Mouse (Mus musculus) liver, embryonic 12.5 days (tissue): ENCODE data around the gene Sft2d1. TPM values are rescaled to one million over a fixed set of nuclear protein-coding genes. Genes with fewer than 3 reads are reported as not detected.
"Not testable (repeated sequence)": the region's sequence is repeated elsewhere in the genome, so short reads cannot be mapped to it uniquely, and the experiment has no call there.

ENCODE experiments used
- ATAC-seq: fragments of 200-750 bp; cut with Nextera tagmentation; 2 replicates; pipeline ENCODE4 v1.8.0; 2017; ENCODE audit warnings: moderate number of reproducible peaks, mild to moderate bottlenecking, moderate library complexity
- H3K27ac ChIP-seq: fragments of 300-500 bp; sonication (generic); 2 replicates; pipeline ENCODE4 v1.5.1; 2016; ENCODE audit warnings: mild to moderate bottlenecking
- H3K27me3 ChIP-seq: fragments of 300-500 bp; sonication (generic); replicated peaks from 2 replicates; pipeline ENCODE4 v1.6.1; 2016; ENCODE audit warnings: mild to moderate bottlenecking, moderate library complexity
- H3K36me3 ChIP-seq: fragments of 300-500 bp; sonication (generic); 2 replicates; pipeline ENCODE4 v1.6.1; 2016; ENCODE audit warnings: mild to moderate bottlenecking, moderate library complexity
- H3K4me1 ChIP-seq: fragments of 300-500 bp; sonication (generic); 2 replicates; pipeline ENCODE4 v1.6.1; 2016
- H3K4me2 ChIP-seq: fragments of 300-500 bp; sonication (generic); 2 replicates; pipeline ENCODE4 v1.6.1; 2016; ENCODE audit warnings: mild to moderate bottlenecking, moderate library complexity
- H3K4me3 ChIP-seq: fragments of 300-500 bp; sonication (generic); 2 replicates; pipeline ENCODE4 v1.5.1; 2016; ENCODE audit warnings: mild to moderate bottlenecking, moderate library complexity
- H3K9ac ChIP-seq: fragments of 300-500 bp; sonication (generic); 2 replicates; pipeline ENCODE4 v1.6.1; 2016; ENCODE audit warnings: mild to moderate bottlenecking, moderate library complexity
- H3K9me3 ChIP-seq: fragments of 300-500 bp; sonication (generic); replicated peaks from 2 replicates; pipeline ENCODE4 v1.6.1; 2016; ENCODE audit warnings: mild to moderate bottlenecking, moderate library complexity
- WGBS: fragments of 180-500 bp; shearing (Covaris S2); methylation state at CpG from one replicate; pipeline ENCODE4 v1.1.7; 2016; ENCODE audit not compliant: insufficient replicate concordance; 5-methylcytosine and 5-hydroxymethylcytosine counted together
- polyA plus RNA-seq: library from polyadenylated mRNA; unstranded; fragments of >200 nt; fragmentation: Nextera tagmentation; extraction: Ambion mirVana; gene quantifications from 2 replicates; pipeline ENCODE4 v1.2.1, GENCODE M21; 2016

Gene Sft2d1
- polyA plus RNA-seq, 1 experiment from 2014 or later, result 64.0 TPM

- no peak overlapping the region for H3K4me3 ChIP-seq
- no peak for ATAC-seq
- WGBS, result 53% methylated on average over 3 of the region's 3 CpGs
- no peak overlapping the region for H3K27ac ChIP-seq
- H3K4me2 ChIP-seq, result no peak overlapping the region
- no peak overlapping the region for H3K9ac ChIP-seq
- H3K27me3 ChIP-seq, result no peaks in the 10 kb centered on the region; the same call in 1 of the 2 replicates
- H3K4me1 ChIP-seq, result no peaks in the 10 kb centered on the region
- no peaks in the 10 kb centered on the region for H3K9me3 ChIP-seq
- no peaks in the 10 kb centered on the region for H3K36me3 ChIP-seq
Measured at GRCm38 (mm10) chr17:8305801-8306200, 5.1 kb upstream of the Sft2d1 start.

GRCm38 (mm10) chr17:8311751-8312150, 849 bp downstream of the Sft2d1 start:
- Histone ChIP-seq H3K9me3 (no peaks in the 10 kb centered on the region), H3K36me3 (no peaks in the 10 kb centered on the region; the same call in 1 of the 2 replicates), H3K4me3 (peak overlapping the region; percentile 95), H3K27me3 (no peaks in the 10 kb centered on the region; the same call in 1 of the 2 replicates), H3K4me2 (peak overlapping the region; percentile 76), H3K4me1 (peaks cover 25% of the 10 kb centered on the region), H3K27ac (no peak overlapping the region), H3K9ac (peak overlapping the region; percentile 88)
- 20% methylated on average over 3 of the region's 3 CpGs for WGBS
- no peak for ATAC-seq

DNA sequence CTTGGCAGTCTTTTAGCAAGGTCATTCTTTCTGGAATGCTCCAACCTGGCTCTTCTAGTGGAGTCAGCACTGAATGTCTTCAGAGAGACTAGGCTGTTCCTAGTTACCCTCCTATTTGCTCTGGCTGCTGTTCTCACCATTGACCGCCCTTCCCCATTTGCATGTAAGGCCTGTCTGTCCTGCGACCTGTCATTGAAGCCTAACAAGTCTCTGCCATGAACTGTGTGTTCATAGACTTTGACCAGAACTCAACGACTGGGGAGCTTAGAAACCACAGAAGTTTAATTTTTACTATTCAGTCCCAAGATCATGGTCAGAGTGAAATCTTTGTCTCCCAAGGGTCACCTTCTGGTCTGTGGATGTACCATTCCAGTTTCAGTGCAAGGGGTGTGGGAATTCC, 3.1 kb downstream of the Sft2d1 start:
- ATAC-seq, result no peak
- no peaks in the 10 kb centered on the region for H3K27me3 ChIP-seq
- peaks cover 4% of the 10 kb centered on the region for H3K36me3 ChIP-seq
- peaks cover 25% of the 10 kb centered on the region for H3K4me1 ChIP-seq
- no peak overlapping the region for H3K4me3 ChIP-seq
- H3K4me2 ChIP-seq, result no peak overlapping the region
- H3K27ac ChIP-seq, result no peak overlapping the region
- H3K9ac ChIP-seq, result no peak overlapping the region
- 70% methylated on average over 3 of the region's 3 CpGs for WGBS
- no peaks in the 10 kb centered on the region for H3K9me3 ChIP-seq

DNA sequence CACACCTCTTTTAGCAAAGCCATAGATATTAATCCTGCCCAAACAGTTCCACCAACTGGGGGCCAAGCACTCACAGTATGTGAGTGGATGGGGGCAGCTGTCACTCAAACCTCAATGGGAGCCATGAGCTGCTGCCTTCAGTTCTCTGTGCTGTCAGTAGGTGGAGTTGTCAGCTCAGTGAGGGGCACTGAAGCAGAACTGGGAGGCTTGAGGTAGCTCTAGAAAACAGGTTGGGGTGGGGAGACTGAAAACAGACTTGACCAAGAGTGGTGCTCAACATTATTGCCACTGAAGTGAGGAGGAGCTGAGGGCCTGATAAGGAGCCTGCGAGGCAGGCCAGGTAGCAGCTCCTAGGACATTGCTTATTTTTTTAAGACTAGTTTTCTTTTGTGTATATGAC, 5.3 kb downstream of the Sft2d1 start:
- WGBS, result 80% methylated on average over 1 of the region's 1 CpGs
- ATAC-seq, result no peak
- H3K4me1 ChIP-seq, result peaks cover 25% of the 10 kb centered on the region
- H3K27me3 ChIP-seq, result no peaks in the 10 kb centered on the region
- H3K4me2 ChIP-seq, result no peak overlapping the region
- H3K36me3 ChIP-seq, result peaks cover 15% of the 10 kb centered on the region
- H3K9me3 ChIP-seq, result no peaks in the 10 kb centered on the region
- no peak overlapping the region for H3K9ac ChIP-seq
- H3K27ac ChIP-seq, result no peak overlapping the region
- no peak overlapping the region for H3K4me3 ChIP-seq

- 89% methylated on average over 10 of the region's 11 CpGs for WGBS
- not testable (repeated sequence) for H3K4me3 ChIP-seq, H3K9me3 ChIP-seq
Measured at GRCm38 (mm10) chr17:8326877-8327276, 16.0 kb downstream of the Sft2d1 start.

DNA sequence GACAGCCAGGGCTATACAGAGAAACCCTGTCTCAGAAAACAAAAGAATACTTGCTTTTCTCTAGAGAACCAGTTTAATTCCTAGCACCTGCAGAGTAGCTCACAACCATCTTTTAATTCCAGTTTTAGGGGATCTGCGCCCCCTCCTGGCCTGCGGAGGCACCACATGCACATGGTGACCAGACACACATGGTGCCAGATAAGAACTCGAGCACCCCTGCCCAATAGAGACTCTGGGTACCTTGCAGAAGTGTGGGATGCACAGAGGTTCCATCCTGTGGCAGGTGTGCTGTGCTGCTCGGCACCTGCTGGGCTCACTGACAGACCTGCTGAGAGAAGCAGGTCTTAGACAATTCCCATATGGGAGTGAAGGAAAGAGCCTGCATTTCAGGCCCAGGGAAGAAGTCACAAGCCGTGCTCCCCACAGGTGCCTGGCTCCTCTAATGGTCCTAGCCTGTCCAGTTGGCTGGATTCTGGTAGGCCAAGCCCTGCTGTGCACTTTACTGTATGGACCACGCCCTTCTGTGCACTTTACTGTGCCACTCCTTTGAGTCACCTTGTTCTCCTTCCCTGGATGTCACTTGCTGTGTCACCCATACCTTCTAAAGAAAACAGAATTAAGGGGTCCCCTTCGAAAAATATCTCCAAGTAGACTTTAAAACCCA, 17.7 kb downstream of the Sft2d1 start:
- WGBS, result 57% methylated on average over 7 of the region's 7 CpGs
- Histone ChIP-seq H3K36me3 (peaks cover 37% of the 10 kb centered on the region), H3K9ac (no peak overlapping the region), H3K4me3 (no peak overlapping the region), H3K9me3 (no peaks in the 10 kb centered on the region), H3K4me2 (no peak overlapping the region), H3K27ac (no peak overlapping the region), H3K27me3 (no peaks in the 10 kb centered on the region), H3K4me1 (no peaks in the 10 kb centered on the region)
- no peak for ATAC-seq

More at GRCm38 (mm10) chr17:8326877-8327276, 16.0 kb downstream of the Sft2d1 start:
- H3K27ac ChIP-seq, ATAC-seq, H3K4me1 ChIP-seq, H3K27me3 ChIP-seq, H3K4me2 ChIP-seq, H3K9ac ChIP-seq: not testable (repeated sequence)
- H3K36me3 ChIP-seq, result peaks cover 41% of the 10 kb centered on the region

- peaks cover 19% of the 10 kb centered on the region for H3K36me3 ChIP-seq
- 60% methylated on average over 5 of the region's 5 CpGs for WGBS
- H3K9me3 ChIP-seq, result no peaks in the 10 kb centered on the region
- no peak overlapping the region for H3K4me2 ChIP-seq
- no peak for ATAC-seq
- H3K9ac ChIP-seq, result no peak overlapping the region
- H3K4me3 ChIP-seq, result no peak overlapping the region
- no peaks in the 10 kb centered on the region for H3K4me1 ChIP-seq
- no peak overlapping the region for H3K27ac ChIP-seq
- H3K27me3 ChIP-seq, result no peaks in the 10 kb centered on the region
Measured at GRCm38 (mm10) chr17:8330602-8331001, 19.7 kb downstream of the Sft2d1 start.

GRCm38 (mm10) chr17:8337159-8337558, 26.3 kb downstream of the Sft2d1 start, which contains the start of gene Prr18:
Gene Prr18 (plus strand): TSS chr17:8337459.
- not testable (repeated sequence) for H3K9ac ChIP-seq, H3K36me3 ChIP-seq, H3K4me3 ChIP-seq, H3K4me2 ChIP-seq, H3K9me3 ChIP-seq, ATAC-seq, H3K27ac ChIP-seq
- 73% methylated on average over 1 of the region's 5 CpGs for WGBS
- Histone ChIP-seq H3K27me3 (peaks cover 44% of the 10 kb centered on the region), H3K4me1 (peaks cover 15% of the 10 kb centered on the region; the same call in 1 of the 2 replicates)

GRCm38 (mm10) chr17:8339666-8340374, 28.9 kb downstream of the Sft2d1 start:
- Histone ChIP-seq H3K4me2 (no peak overlapping the region), H3K9ac (no peak overlapping the region)
- no peak for ATAC-seq

GRCm38 (mm10) chr17:8340407-8341359, 29.8 kb downstream of the Sft2d1 start:
- H3K9ac ChIP-seq, result no peak overlapping the region
- H3K4me2 ChIP-seq, result peak overlapping the region; percentile 69
- peaks cover 62% of the 10 kb centered on the region for H3K27me3 ChIP-seq
- no peaks in the 10 kb centered on the region for H3K9me3 ChIP-seq
- ATAC-seq, result 0 out of 2 replicates have a peak, but pooled peaks have one; percentile 15
- no peak overlapping the region for H3K27ac ChIP-seq
- peak overlapping the region; percentile 44 for H3K4me3 ChIP-seq
- WGBS, result 2% methylated on average over 91 of the region's 92 CpGs
- peaks cover 15% of the 10 kb centered on the region; the same call in 1 of the 2 replicates for H3K4me1 ChIP-seq
- H3K36me3 ChIP-seq, result no peaks in the 10 kb centered on the region

More at GRCm38 (mm10) chr17:8339666-8340374, 28.9 kb downstream of the Sft2d1 start:
- no peak overlapping the region for H3K4me3 ChIP-seq
- H3K9me3 ChIP-seq, result no peaks in the 10 kb centered on the region
- WGBS, result 33% methylated on average over 8 of the region's 8 CpGs
- no peak overlapping the region for H3K27ac ChIP-seq
- H3K27me3 ChIP-seq, result peaks cover 62% of the 10 kb centered on the region
- H3K36me3 ChIP-seq, result no peaks in the 10 kb centered on the region
- H3K4me1 ChIP-seq, result peaks cover 15% of the 10 kb centered on the region; the same call in 1 of the 2 replicates

- H3K4me2 ChIP-seq, result peak overlapping the region; percentile 69
- ATAC-seq, result 0 out of 2 replicates have a peak, but pooled peaks have one; percentile 18
- no peaks in the 10 kb centered on the region for H3K9me3 ChIP-seq
- peaks cover 62% of the 10 kb centered on the region for H3K27me3 ChIP-seq
- peak overlapping the region; percentile 44 for H3K4me3 ChIP-seq
- H3K9ac ChIP-seq, result no peak overlapping the region
- H3K4me1 ChIP-seq, result peaks cover 15% of the 10 kb centered on the region; the same call in 1 of the 2 replicates
- no peak overlapping the region for H3K27ac ChIP-seq
- WGBS, result 13% methylated on average over 46 of the region's 46 CpGs
- no peaks in the 10 kb centered on the region for H3K36me3 ChIP-seq
Measured at GRCm38 (mm10) chr17:8341360-8341963, 30.6 kb downstream of the Sft2d1 start.
